In genomic region chr11:114051361-114051760, GRCm38 (mm10) we compare ENCODE assay signal across 15 mouse cellular contexts. TPM values are rescaled to one million over a fixed set of nuclear protein-coding genes. Genes with fewer than 3 reads are reported as not detected.
DNase-seq lines count a peak whose midpoint lies in the region; ATAC-seq lines count a peak whose summit lies in the region.
"Had no signal": no experiment of that assay in that cellular context is flagged by ENCODE, and none has a peak within 500 bp of the region (broad histone marks: within the 10 kb centered on the region; RNA-seq: fewer than 3 reads in every experiment).

No protein-coding gene starts in this region.

- H3K36me3 ChIP-seq in forebrain, embryonic 10.5 days (replicated peaks), result 0 out of 2 replicates have a peak, but pooled peaks cover 3% of the 10 kb centered on the region
- no peaks in the 10 kb centered on the region for H3K36me3 ChIP-seq in forebrain, embryonic 11.5 days (ENCODE audit: control insufficient read depth, insufficient read depth, low read length)
- no peaks in the 10 kb centered on the region for H3K36me3 ChIP-seq in hindbrain, embryonic 15.5 days
- no peaks in the 10 kb centered on the region for H3K36me3 ChIP-seq in hindbrain, embryonic 14.5 days (replicated peaks; ENCODE audit: control insufficient read depth, insufficient read depth)
- H3K36me3 ChIP-seq: heart, embryonic 15.5 days had no signal

- no peak for ATAC-seq in forebrain, embryonic 11.5 days (replicated peaks; ENCODE audit: low FRiP score)
- peak; percentile 62 for ATAC-seq in hindbrain, embryonic 15.5 days (ENCODE audit: low FRiP score, low read depth)
- no peak for ATAC-seq in hindbrain, embryonic 14.5 days (ENCODE audit: low FRiP score)

- H3K9me3 ChIP-seq in forebrain, embryonic 10.5 days, result peaks cover 6% of the 10 kb centered on the region; the same call in 1 of the 2 replicates
- H3K9me3 ChIP-seq in forebrain, embryonic 11.5 days (ENCODE audit: control insufficient read depth, low read length), result no peaks in the 10 kb centered on the region
- no peaks in the 10 kb centered on the region for H3K9me3 ChIP-seq in hindbrain, embryonic 15.5 days
- peaks cover 4% of the 10 kb centered on the region; the same call in 1 of the 2 replicates for H3K9me3 ChIP-seq in hindbrain, embryonic 14.5 days (ENCODE audit: control insufficient read depth, low read length)

- H3K27ac ChIP-seq in forebrain, embryonic 10.5 days, result peak overlapping the region; percentile 48; the same call in 1 of the 2 replicates
- H3K27ac ChIP-seq in forebrain, embryonic 11.5 days (ENCODE audit: low read depth, low read length), result no peak overlapping the region
- no peak overlapping the region for H3K27ac ChIP-seq in hindbrain, embryonic 15.5 days (replicated peaks)
- H3K27ac ChIP-seq in hindbrain, embryonic 14.5 days, result no peak overlapping the region
- H3K27ac ChIP-seq: heart, embryonic 15.5 days; liver, embryonic 14.5 days had no signal

- WGBS in forebrain, embryonic 10.5 days, result 75% methylated on average over 4 of the region's 4 CpGs
- WGBS in forebrain, embryonic 11.5 days, result 85% methylated on average over 4 of the region's 4 CpGs
- WGBS in hindbrain, embryonic 15.5 days, result 43% methylated on average over 4 of the region's 4 CpGs
- 43% methylated on average over 4 of the region's 4 CpGs for WGBS in hindbrain, embryonic 14.5 days

- H3K27me3 ChIP-seq in forebrain, embryonic 10.5 days (ENCODE audit: poor library complexity, severe bottlenecking), result 0 out of 2 replicates have a peak, but pooled peaks cover 3% of the 10 kb centered on the region
- no peaks in the 10 kb centered on the region for H3K27me3 ChIP-seq in forebrain, embryonic 11.5 days (ENCODE audit: control insufficient read depth, insufficient read depth, low read length)
- H3K27me3 ChIP-seq in hindbrain, embryonic 15.5 days, result no peaks in the 10 kb centered on the region
- H3K27me3 ChIP-seq in hindbrain, embryonic 14.5 days (ENCODE audit: control insufficient read depth, insufficient read depth, low read length), result no peaks in the 10 kb centered on the region
- H3K27me3 ChIP-seq: heart, embryonic 15.5 days had no signal

- no peak overlapping the region for H3K4me3 ChIP-seq in forebrain, embryonic 10.5 days
- no peak overlapping the region for H3K4me3 ChIP-seq in forebrain, embryonic 11.5 days (ENCODE audit: low read depth, low read length)
- H3K4me3 ChIP-seq in hindbrain, embryonic 15.5 days, result no peak overlapping the region
- no peak overlapping the region for H3K4me3 ChIP-seq in hindbrain, embryonic 14.5 days (replicated peaks; ENCODE audit: low read length)
- H3K4me3 ChIP-seq: erythroblast, embryonic 14.5 days; heart, embryonic 15.5 days; megakaryocyte, embryonic 14.5 days had no signal

- no peak overlapping the region for H3K4me2 ChIP-seq in forebrain, embryonic 11.5 days (ENCODE audit: low read depth, low read length, severe bottlenecking)
- no peak overlapping the region for H3K4me2 ChIP-seq in hindbrain, embryonic 15.5 days
- no peak overlapping the region for H3K4me2 ChIP-seq in hindbrain, embryonic 14.5 days (replicated peaks)
- H3K4me2 ChIP-seq: heart, embryonic 15.5 days had no signal

- H3K4me1 ChIP-seq in forebrain, embryonic 10.5 days, result peaks cover 42% of the 10 kb centered on the region
- H3K4me1 ChIP-seq in forebrain, embryonic 11.5 days (replicated peaks; ENCODE audit: control insufficient read depth, insufficient read depth, low read length), result peaks cover 5% of the 10 kb centered on the region
- H3K4me1 ChIP-seq in hindbrain, embryonic 15.5 days (replicated peaks), result peaks cover 33% of the 10 kb centered on the region
- peaks cover 23% of the 10 kb centered on the region; the same call in 1 of the 2 replicates for H3K4me1 ChIP-seq in hindbrain, embryonic 14.5 days (replicated peaks; ENCODE audit: control insufficient read depth, insufficient read depth, low read length)
- H3K4me1 ChIP-seq: megakaryocyte, embryonic 14.5 days had no signal

- no peak overlapping the region for H3K9ac ChIP-seq in forebrain, embryonic 11.5 days (ENCODE audit: low read length)
- no peak overlapping the region for H3K9ac ChIP-seq in hindbrain, embryonic 15.5 days
- H3K9ac ChIP-seq in hindbrain, embryonic 14.5 days, result no peak overlapping the region
- H3K9ac ChIP-seq: heart, embryonic 15.5 days; liver, embryonic 14.5 days had no signal

- DNase-seq in forebrain, embryonic 10.5 days (ENCODE audit: extremely low spot score, low spot score), result no peak
- DNase-seq in forebrain, embryonic 11.5 days (ENCODE audit: low spot score), result no peak
- no peak for DNase-seq in hindbrain, embryonic 14.5 days (ENCODE audit: low spot score)
- DNase-seq in retina, postnatal 1 day, result peak; percentile 48
- DNase-seq in retina, embryonic 14.5 days (ENCODE audit: low spot score), result no peak
- peak; percentile 27 for DNase-seq in skeletal muscle tissue, adult 2 months (ENCODE audit: low read depth, low spot score)
- no peak for DNase-seq in kidney, adult 18-20 months
- DNase-seq: adrenal gland, postnatal 25 days; kidney, adult 8-10 months; right cerebral cortex, adult 18-20 months had no signal

RNA-seq across cellular contexts. Expression of gene Sdk2, which starts 15.5 kb away (rescaled TPM):
- polyA plus RNA-seq in forebrain, embryonic 10.5 days (2016; fragmentation: Nextera tagmentation; extraction: Ambion mirVana), result 0.87 and 1.5 TPM in 2 replicates
- polyA plus RNA-seq in forebrain, embryonic 11.5 days (2014; fragmentation: Nextera tagmentation; extraction: Ambion mirVana), result 1.5 and 1.7 TPM in 2 replicates
- 4.7 and 4.9 TPM in 2 replicates for polyA plus RNA-seq in hindbrain, embryonic 15.5 days (2015; fragmentation: Nextera tagmentation; extraction: Ambion mirVana)
- polyA plus RNA-seq in hindbrain, embryonic 14.5 days (2014; fragmentation: Nextera tagmentation; extraction: Ambion mirVana), result 3.6 and 6.3 TPM in 2 replicates

Comparison
In these comparisons a context has a peak if more than half of its experiments do, and no peak if none do; other contexts are left out.
1. DNase-seq: peak in retina, postnatal 1 day (single experiment) and skeletal muscle tissue, adult 2 months (single experiment); none in forebrain, embryonic 10.5 days (single experiment), forebrain, embryonic 11.5 days (single experiment), hindbrain, embryonic 14.5 days (single experiment), retina, embryonic 14.5 days (single experiment) and kidney, adult 18-20 months (single experiment).